Mouse (Mus musculus) ovary, adult 18-20 months (tissue): ENCODE measurements around the gene Gpr153.

ENCODE experiments used
- DNase-seq: peaks from one replicate; pipeline ENCODE4 v3.0.0; 2022; ENCODE audit warnings: low spot score, mixed read lengths

Gpr153 gene

DNA sequence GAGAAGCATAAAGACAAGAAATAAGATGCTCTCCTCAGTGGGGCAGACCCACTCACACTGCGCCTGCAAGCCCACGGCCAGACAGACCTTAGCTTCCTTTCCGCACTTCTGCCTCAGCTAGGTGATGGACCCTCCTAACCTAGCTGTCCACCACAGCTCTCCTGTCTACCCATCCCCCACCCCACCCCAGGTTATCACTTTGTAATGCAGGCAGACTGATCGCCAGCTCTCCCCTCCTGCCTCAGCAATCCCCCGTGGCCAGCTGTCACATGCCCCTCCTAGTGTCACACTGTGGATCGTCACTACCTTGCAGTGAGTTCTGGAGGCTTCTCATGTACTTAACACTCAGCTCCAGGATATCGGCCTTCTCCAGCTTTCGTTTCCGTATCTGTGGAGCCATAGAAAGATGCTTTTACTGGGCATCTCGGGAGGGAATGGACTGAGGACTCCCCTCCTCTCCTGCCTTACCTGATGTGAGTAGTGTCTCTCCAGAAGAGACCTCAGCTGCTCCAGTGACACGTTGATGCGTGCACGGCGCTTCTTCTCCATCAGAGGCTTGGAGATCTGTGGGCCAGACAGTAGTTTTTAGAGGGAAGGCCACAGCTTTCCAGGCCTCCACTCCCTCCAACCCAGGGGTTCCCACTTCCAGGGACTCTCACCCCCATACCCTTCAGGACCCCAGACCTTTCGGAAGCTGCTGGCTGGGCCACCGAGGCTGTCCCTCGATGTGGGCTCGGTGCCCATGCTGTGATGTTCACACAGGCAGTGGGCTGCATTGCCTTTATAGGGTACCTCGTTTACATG, 13.5 kb downstream of the Gpr153 start:
- no peak for DNase-seq

DNA sequence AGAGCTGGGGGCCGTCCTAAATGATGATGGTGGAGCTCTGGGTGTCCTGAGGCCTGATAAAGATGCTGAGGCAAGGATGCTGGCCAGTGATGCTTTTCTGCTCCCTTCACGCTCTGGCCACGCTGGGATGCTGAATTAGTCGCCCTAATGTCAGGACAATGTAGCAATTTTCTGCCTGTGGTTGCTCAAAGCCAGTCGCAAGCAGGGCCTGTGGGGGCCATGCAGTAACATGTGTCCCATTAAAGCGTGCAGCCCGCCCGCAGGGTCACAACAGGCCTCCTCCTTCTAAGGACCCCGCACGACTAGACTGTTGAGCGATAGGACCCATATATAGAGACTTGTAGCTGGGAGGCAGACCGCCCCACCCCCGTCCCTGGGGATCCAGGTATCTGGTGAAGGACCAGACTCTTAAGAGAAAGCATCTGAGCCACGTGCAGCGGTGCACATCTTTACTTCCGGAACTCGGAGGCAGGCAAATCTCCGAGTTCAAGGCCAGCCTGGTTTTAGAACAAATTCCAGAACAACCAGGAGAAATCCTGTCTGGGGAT, 14.4 kb downstream of the Gpr153 start:
- no peak for DNase-seq

DNA sequence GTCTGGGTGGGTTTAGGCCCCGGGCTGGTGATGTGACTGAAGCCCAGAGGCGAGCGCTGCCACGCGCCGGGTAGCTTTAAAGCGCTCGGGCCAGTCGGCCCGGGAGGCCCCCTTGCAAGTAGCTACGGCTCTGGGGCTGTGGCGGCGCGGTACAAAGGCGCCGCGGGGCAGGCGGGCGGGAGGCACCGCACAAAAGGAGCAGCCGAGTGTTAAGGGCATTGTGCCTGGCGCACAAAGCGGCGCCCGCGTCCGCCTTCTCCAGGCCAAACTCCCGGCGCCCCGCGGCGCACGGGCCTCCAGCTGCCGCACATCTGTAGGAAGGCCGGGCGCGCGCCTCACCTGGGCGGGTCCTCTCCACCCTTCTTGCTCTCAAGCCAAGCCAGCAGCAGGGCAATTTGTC, 16.4 kb downstream of the Gpr153 start:
- no peak for DNase-seq

DNA sequence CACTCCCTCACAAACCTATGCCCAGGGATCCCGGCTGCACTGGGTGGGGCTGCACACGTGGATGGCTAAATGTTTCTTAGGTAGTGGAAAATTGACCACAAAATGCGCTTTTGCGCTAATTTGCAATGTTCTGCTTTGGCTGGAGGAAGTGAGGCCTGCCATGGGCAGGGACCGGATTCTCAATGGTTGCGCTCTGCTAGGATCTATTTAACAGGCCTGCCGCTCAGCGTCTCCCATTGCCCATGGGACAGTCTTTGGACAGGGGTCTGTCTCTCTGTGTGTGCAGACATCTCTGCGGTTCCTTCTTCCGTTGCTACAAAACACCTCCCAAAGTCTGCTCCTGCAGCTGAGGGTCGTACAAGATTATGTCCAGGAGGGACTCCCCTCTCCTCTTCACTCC, 17.0 kb downstream of the Gpr153 start:
- DNase-seq, result no peak

DNA sequence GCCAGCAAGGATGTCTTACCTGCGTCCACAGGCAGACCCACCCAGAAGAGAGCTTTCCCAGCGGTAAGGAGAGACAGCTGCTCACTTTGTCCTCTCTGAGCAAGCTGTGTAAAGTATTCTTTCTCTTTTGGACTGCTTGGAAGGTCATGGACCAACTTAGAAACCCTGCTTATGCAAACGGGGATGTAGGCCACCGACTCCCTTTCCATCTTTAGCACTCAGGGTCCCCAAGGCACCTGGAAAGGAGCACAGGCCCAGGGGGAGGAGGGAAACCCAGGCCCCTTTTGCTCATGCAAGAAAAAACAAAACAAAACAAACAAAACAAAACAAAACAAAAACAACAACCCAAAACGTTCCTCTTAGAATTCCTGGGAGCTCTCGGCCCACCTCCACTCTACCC, 17.5 kb downstream of the Gpr153 start, which contains the start of gene Hes3:
Gene Hes3, minus strand, starts transcription at position 101 of the 400 bp plus-strand sequence.
- DNase-seq, result no peak

DNA sequence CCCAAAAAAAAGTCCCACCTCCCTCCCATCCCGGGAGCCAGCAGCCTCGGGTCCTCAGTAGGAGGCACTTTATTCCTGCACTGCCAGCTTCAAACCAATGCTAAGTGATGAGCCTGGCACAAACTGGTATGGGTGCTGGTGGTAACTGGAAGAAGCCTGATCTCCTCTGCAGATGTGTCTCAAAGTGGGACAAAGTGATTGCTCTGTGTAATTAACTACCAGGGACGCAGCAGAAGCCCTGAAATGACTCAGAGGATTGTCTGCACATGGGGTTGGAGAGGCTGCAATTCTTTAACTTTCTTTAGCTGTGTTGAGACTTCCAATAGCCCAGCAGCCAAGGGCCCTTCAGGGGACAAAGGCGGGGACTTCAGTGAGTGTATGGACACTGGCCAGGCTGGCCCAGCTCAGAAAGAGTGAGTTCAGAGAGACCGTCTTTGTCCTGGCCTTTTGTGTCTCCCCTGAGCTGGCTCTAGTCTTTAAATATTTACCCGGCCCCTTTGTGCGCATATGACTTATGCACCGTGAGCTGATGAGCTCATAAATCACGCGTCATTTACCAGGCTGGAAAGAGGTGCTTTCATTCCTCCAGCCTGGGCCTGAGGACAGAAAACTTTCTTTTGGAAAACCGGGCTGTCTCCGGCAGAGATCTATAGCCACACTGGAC, 18.2 kb downstream of the Gpr153 start:
- DNase-seq, result no peak

DNA sequence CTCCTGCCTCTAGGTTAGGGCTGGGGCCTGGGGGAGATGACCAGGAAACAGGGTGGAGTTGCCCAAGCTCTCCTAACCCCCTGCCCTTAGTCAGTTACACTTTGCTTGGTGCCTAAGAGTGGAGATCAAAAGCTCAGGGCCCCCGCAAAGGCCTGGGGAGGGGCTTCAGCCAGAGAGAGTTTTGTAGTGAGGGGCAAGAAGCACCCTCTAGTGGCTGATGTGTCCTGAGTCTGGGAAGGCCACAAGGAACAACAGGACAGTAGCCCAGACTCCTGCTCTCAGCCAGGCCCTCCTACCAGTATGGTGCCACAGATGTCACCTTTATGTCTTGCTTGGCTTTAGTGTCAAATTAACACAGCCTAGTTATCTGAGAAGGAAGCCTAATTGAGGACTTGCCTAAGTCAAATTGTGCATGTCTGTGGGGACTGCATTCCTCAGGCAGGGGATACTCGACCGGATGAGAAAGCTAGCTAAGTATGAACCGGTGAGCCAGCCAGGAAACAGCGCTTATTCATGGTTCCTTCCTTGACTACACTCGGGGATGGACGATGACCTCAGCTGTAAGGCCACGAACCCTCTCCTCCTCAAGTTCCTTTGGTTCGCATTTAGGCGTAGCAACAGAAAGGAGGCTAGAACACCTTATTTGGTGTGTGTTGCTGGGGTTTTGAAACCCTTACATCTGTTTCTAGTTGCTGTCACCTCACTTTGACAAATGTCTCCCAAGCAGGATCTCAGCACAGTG, 20.3 kb downstream of the Gpr153 start:
- DNase-seq, result no peak

DNA sequence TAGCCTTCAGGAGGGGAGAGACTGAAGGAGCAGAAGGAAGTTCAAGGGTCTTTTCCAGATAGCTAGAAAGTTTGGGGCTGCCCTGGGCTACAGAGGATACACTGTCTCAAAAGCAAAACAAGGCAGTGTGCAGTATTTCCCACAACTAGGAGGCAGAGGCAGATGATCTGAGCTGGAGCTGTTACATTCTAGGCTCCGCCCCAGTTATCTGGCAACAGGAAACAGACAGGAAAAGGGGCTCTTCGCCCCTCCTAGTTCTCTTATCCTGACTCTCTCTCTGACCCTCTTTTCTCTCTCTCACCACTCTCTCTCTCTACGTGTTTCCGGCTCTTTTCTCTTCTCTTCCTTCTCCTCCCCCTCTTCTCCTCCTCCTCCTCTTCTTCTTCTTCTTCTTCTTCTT, 21.9 kb downstream of the Gpr153 start:
- DNase-seq, result no peak

DNA sequence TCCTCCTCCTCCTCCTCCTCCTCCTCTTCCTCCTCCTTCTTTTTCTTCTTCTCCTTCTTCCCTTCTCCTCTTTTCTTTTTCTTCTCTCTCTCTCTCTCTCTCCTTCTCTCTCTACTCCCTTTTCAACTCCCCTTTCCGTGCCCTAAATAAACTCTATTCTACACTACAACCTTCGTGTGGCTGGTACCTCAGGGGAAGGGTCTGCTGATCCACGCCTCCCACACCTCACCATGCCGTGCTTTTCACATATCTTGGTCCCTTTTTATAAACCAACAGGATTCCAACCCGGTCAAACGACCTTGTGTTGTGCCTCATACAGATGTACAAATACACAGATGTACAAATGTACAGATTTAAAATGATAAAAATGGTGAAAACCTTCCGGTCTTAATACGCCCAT, 22.3 kb downstream of the Gpr153 start:
- DNase-seq, result no peak

DNA sequence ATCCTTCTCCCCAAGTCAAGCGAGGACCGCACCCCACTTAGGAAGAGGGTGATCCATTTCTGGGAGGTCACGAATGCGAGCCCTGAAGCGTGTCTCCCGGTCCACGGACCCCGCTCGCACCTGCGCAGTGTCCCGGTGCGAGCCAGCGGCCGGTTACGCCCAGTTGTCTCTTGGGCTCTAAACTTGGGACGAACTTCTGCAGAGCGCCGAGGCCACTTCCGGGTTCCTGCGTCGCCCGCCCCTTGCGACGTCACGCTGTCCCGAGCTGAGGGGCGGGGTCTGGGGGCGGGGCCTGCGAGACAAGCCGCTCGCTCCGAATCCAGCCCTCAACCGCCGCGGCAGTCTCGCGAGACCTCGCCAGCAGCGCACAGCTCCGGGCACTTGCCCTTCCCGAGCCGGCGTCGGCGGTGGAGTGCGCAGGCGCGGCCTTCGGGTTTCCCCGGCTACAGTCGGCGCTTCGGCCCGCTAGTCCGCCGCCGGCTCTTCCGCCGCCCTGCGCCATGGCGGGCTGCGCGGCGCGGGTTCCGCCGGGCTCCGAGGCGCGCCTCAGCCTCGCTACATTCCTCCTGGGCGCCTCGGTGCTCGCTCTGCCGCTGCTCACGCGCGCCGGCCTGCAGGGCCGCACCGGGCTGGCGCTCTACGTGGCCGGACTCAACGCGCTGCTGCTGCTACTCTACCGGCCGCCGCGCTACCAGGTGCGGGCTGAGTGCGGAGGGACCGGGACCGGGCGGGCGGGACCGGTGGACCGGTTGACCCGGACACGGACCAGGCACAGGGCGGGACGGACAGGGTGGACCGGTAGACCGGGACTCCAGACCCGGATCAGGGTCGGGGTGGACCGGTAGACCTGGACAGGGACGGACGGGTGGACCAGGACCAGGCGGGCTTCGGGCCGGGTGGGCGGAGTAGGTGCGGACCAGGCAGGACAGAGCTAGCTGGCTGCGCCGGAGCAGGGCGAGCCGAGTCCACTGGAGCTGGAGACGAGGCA, 23.1 kb downstream of the Gpr153 start, which contains the start of gene Icmt:
Gene Icmt, plus strand, starts transcription at position 354 of the 988 bp plus-strand sequence.
- peak; percentile 99 for DNase-seq

DNA sequence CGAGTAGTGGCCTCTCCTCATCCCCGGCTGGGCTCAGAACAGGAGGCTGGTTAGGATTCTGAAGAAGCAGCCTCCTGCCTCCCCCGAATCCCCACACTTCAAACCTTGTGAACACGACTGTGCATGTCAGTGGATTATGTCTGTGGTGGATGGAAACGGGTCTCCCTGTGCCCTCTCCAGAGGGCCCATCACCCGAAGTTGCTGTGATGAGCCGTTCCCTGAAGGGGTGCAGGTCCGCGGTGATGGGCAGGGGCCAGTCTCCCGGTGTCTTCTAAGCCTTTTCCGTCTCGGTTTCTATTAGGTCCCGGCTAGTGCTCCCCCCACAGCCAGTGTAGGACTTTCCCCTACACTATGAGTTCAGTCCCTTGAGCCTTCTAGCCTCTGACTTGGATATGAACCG, 24.8 kb downstream of the Gpr153 start:
- DNase-seq, result no peak

DNA sequence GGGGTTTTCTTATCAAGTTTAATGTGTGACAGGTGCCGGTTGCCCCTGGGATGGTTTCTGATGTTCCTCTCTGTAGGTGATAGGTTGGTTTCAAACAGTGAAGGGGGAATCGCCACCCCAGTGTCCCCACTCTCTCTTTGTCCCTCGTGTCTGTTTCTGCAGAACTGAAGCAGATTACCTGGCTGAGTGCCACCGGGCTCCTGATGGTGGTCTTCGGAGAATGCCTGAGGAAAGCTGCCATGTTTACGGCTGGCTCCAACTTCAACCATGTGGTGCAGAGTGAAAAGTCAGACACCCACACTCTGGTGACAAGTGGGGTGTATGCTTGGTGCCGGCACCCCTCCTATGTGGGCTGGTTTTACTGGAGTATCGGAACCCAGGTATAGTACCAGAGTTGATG, 26.3 kb downstream of the Gpr153 start:
- DNase-seq, result no peak

DNA sequence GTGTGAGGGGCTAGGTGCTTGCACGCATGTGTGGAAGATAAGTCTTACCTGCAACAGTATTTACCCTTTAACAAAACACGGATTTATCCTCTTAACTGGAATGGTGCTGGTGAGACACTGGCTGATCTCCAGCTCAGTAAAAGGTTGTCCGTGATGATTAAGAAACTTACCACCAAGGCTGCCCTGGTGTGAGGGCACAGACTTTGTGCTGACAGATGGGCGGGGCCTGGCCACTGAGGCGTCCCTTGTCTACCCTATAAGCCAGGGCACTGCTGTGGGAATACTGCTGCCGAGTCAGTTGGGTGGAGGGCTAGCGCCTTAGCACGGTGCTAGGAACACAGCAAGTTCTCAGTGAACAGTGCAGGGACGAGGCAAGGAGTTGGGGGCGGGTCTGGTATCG, 28.0 kb downstream of the Gpr153 start:
- no peak for DNase-seq

DNA sequence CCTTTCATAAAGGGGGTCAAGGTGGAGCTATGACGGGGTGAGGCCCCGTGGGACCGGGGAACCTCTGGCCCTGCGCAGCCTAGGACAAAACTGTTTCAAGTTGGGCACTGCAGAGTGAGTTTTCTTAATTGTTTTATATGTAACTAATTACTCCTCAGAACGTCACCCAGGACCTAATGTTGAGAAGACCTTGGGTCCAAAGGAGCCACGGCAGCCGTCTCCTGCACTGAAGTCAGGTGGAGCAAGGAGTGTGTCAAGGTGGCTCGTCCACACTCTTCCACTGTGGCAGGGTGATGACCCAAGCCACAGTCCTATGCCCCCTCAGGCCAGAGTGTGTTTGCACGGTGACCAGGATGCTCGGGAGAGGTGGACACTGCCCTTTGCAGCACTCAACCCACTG, 29.1 kb downstream of the Gpr153 start:
- no peak for DNase-seq

DNA sequence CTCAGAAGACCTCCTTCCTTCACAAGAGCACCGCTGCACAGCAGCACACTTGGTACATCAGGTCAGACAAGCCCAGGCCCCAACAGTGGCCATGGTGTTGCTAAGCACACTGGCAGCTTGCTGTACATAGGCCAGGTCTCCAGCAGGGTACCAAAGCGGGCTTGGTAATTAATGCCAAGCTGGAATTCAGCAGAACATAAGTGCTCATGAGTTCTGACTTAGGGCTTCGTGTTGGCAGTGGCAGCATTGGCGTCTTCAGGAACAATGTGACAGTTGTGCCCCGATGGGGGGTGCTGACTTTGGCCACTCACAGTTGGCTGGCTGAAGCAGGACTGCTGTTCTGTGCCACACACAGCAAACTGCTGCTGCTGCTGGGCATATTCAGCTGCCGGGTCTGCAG, 30.7 kb downstream of the Gpr153 start:
- no peak for DNase-seq

DNA sequence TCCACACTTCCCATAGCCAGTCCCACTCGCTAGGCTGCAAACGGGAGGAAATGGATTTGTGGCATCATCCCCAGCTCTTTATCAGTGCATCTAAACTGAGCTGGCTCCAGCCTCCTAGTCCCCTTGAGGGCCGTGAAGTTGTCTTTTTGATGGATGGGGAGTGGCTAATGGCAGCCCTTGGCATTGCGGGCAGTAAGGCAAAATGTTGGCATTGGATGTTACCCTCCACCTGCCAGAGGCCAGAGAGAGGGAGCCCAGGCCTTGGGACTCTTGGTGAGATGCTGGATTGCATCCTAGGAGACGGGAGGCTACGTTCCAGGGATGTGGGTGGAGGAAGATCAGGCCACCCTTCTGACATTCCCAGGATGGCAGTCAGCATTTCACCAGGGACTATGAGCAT, 32.0 kb downstream of the Gpr153 start:
- DNase-seq, result no peak

DNA sequence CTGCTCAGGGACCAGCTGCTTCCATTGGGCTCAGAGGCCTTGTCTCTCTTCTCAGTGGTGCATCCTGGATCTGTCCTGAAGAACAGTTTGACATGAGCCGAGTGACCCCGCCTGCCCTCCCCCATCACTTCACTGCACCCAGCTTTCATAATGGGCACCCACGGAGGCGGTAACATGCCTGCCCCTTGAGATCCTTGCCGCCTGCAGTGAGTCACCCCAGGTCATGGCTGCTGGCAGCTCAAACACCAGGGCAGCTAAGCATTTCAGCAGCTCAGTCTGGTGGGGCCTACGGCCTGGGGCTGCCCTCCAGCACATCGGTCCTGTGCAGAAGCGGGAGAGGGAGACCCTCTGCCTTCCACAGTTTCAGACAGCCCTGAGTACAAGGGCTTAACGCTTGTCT, 33.5 kb downstream of the Gpr153 start:
- no peak for DNase-seq

DNA sequence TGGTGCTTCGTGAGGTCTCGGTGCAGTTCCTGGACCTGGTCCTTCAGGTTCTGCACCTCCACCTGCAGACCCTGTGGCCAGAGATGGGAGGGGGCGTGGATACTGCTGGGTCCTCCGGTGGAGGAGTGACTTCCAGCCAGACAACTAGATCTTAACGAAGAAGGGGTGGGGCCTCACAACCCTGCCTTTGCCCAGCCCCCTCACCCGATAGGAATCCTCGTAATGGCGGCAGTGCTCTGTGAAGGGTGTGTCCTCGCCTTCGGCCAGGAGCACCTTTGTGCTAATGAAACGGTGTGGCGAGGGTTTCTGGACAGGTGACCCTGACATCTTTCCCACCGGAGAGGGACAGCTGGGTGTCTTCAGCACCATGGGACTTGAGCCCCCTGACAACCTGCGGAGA, 38.2 kb downstream of the Gpr153 start:
- DNase-seq, result no peak

DNA sequence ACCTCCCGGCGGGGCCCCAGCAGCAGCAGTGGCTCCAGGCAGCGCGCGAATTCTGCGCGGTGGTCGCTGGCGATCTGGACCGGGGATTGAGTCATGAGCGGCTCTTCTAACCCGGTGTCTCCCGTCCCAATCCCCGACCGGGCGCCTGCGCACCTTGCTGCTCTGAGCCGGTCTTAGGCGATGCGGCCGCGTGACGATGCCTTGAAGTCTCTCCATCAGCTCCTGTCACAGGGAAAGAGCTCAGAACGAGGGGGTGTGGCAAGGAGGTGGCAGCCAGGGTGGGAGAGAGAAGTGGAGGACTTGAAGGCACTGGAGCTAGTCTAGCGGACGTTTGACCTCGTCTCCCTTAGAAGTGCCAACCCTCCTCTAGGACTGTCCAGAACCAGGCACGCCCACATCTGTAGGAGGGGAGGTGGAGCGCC, 39.2 kb downstream of the Gpr153 start:
- DNase-seq, result no peak

DNA sequence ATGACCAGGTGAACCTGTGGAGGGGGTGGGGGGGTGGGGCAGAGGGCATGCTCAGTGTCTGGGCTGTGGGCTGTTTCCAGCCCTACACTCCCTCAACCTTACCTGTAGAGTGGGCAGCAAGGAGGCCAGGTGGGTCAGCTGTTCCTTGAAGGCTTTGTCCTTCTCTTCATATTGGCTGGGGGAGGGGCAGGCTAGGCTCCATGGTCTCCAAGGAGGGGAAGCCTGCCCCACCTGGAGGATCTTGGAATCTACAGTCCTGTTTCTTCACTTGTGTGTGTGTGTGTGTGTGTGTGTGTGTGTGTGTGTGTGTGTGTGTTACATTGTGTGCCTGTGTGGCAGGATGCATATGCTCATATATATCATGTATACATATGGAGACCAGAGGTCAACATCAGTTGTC, 39.9 kb downstream of the Gpr153 start:
- no peak for DNase-seq

DNA sequence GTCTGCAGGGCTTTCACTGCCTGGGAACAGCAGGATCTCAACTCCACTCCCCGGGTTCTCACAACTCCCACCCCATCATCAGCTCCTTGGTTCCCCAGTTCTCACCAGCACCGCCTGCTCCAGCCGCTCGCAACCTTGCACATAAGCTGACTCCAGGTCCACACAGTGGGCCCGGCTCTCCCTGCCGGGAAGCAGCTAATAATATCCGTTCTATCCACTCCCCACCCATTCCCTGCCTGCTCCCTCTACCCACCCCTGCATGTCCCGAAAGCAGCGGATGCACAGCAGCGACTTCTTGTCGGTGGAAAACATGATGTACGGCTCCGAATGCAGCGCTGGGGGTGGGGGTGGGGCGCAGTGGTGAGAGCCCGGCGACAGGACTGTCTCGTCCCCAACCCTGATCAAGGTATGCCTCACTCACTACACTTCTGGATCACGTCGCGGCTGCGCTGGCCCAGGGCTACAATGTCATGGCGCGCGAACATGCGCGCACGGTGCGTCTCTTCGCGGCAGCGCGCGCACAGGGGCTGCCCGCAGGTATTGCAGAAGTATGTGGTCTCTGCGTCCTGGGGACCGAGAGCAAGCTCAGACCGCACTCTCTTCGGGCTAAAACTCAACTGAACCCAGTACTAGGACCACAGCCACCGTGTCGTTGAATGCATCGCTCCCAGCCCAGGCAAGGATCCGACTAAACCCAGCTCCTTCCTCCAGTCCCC, 41.6 kb downstream of the Gpr153 start:
- no peak for DNase-seq
